Mouse (Mus musculus) monocyte, adult 2 months (primary cell): ENCODE measurements at regions not wholly inside any gene's neighbourhood (a gene's known extent, or its start where the extent isn't known, plus 50 kb on each side); places are given as distances from the start of the nearest gene placed in this dataset.
"Not testable (repeated sequence)": the region's sequence is repeated elsewhere in the genome, so short reads cannot be mapped to it uniquely, and the experiment has no call there.

ENCODE experiments used
- DNase-seq, 2 experiments: peaks; one replicate each; pipeline ENCODE4 v3.0.0; 2022; ENCODE audit warnings: low spot score in 2 of 2, low read depth in 1 of 2

DNA sequence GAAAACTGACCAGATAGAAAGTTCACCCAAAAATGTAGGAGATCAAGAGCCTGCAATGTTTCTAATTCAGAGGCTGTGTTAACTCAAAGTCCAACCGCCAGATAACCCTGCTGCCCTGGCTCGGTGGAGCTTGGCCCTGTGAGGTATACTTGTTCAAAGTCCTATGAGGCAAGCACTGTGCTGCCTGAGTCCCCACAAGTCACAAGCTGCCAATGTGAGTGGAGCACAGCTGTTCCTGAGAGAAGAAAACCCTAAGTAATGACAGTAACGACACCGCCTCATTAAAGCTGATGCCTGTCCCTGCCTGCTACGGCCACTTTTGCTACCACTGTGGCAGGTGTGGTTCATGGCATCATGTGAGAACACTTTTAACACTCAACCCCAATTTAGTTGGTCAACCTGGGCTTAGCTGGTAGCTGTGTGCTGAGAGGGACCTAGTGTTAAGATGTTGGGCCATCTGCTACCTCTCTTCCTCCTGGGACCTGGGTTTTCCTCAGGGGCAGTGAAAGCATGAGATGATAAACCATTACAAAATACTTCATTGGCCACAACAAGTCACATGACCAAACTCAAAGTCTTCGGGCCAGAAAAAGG lies 178.2 kb upstream of the Afdn start:
- no peak for DNase-seq

- DNase-seq = no peak
Measured at GRCm38 (mm10) chr17:13583475-13584233, 176.7 kb upstream of the Afdn start.

GRCm38 (mm10) chr17:13584394-13584793 lies 175.9 kb upstream of the Afdn start:
- DNase-seq = no peak

GRCm38 (mm10) chr17:13590240-13590837 lies 170.0 kb upstream of the Afdn start:
- DNase-seq = not testable (repeated sequence)
